Mouse (Mus musculus): ENCODE measurements around the gene Rbm20.
A peak's percentile ranks its signal among the peaks of the same experiment; 100 is the strongest.

Rbm20 gene

GRCm38 (mm10) chr19:53717364-53717763, 40.3 kb downstream of the Rbm20 start:
- DNase-seq (ENCODE audit: low spot score) = no peak

- no peak for DNase-seq (ENCODE audit: low spot score)
These were observed 45.1 kb downstream of the Rbm20 start for GRCm38 (mm10) chr19:53722186-53722585.

GRCm38 (mm10) chr19:53724053-53724452, 46.9 kb downstream of the Rbm20 start:
- DNase-seq (ENCODE audit: low spot score) = no peak

- DNase-seq (ENCODE audit: low spot score) = no peak
These were observed 49.2 kb downstream of the Rbm20 start for GRCm38 (mm10) chr19:53726340-53726739.

DNA sequence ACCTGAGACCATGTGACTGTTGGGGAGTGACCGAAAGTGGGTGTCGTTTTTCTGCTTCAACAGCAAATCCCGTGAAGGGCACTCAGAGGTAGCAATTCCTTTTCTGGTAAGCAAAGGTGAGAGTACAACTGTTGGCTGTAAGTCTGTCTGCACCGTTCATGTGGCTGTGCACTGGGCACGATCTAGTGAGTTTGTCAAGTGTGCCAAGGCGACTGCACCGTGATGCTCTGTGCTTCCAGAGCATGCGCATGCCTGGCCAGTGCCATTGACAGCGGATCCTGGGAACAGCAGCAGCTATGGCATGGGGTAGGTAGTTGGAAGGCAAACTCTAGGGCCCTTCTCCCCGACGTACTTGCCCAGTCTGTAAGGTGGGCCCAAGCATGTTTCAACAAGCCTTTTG, 49.6 kb downstream of the Rbm20 start:
- no peak for DNase-seq (ENCODE audit: low spot score)

DNA sequence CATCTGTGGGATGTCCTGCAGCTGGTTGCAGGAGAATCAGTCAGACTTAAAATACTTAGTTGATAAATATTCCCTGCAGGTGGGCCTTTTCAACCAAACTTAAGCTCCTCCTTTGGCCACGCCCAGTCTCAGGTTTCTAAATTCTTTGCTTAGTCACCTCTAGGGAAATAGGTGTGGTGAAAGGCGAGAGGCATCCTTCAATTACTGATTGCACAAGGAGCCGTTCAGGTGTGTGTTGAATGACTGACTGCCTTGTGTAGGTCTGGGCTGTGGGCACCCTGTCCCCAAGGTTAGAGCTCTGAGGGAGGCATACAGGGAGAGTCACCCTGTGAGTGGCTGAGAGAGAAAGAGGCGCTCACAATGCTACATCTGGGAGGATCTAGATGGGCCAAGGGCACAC, 50.2 kb downstream of the Rbm20 start:
- no peak for DNase-seq (ENCODE audit: low spot score)

GRCm38 (mm10) chr19:53727886-53728669, 51.0 kb downstream of the Rbm20 start:
- DNase-seq (ENCODE audit: low spot score) = no peak

GRCm38 (mm10) chr19:53729919-53730318, 52.8 kb downstream of the Rbm20 start:
- peak; percentile 24 for DNase-seq (ENCODE audit: low spot score)

- peak; percentile 87 for DNase-seq (ENCODE audit: low spot score)
These were observed 54.7 kb downstream of the Rbm20 start for GRCm38 (mm10) chr19:53731761-53732201.

DNA sequence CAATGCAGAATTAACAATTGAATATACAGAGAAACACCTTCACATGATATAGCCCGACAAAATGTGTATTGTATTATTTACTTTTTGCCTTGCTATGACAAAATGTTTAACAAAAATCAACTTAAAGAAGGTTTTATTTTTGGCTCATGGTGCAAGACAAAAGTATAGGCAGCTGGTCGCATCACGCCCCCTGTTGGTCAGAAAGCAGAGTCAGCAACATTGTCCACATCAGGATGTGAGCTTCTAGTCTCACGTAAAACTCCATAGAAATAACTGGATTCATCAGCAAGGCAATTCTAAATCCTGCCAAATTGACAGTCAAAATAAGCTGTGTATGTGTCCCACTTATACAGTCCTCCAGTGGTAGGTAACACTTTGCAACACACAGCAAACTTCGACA, 57.7 kb downstream of the Rbm20 start:
- DNase-seq (ENCODE audit: low spot score) = no peak

DNA sequence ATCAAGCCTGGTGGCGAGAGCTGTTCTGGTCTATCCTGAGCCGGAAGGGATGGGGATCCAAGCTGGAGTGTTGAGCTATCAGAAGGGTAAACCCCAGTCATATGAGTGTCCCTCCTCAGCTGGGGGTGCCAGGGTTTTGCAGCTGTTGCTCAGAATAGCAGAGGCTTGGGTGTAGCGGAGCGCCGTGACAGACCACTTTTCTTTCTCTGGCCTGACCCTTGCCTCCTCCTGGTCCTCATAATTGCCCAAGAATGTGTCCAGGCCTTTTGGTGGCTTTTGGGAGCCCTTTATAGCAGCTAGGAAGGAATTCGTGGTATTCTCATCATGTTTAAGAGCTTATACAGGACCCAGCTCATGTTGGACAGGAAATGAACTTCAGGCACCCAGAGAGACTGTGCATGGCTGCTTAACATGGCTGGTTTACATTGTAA, 61.6 kb downstream of the Rbm20 start:
- DNase-seq (ENCODE audit: low spot score) = no peak

GRCm38 (mm10) chr19:53739570-53740266, 62.6 kb downstream of the Rbm20 start:
- no peak for DNase-seq (ENCODE audit: low spot score)

DNA sequence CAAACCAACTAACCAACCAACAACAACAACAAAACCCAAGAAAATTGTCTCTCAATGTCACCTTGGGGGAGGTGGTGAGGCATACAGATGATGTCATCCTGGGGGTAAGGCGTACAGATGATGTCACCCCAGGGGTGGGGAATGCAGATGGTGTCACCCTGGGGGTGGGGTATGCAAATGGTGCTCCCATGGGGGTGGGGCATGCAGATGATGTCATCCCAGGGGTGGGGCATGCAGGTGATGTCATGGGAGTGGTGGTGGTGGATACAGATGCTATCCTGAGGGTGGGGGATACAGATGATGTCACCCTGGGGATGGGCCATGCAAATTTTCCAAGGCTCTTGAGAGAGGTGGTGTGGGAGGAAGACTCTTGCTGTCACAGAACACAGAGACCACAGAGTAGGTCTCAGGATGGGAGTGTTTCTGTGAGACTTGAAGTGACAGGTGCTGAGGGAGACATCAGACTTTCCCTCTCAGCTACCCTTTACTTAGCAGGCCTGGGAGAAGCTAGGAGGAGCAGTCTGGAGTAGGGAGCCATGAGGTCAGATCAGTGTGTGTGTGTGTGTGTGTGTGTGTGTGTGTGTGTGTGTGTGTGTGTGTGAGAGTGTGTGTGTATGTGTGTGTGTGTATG, 63.8 kb downstream of the Rbm20 start:
- DNase-seq (ENCODE audit: low spot score) = peak; percentile 72

- DNase-seq (ENCODE audit: low spot score) = peak; percentile 46
These were observed 64.8 kb downstream of the Rbm20 start for GRCm38 (mm10) chr19:53741902-53742301.

GRCm38 (mm10) chr19:53745354-53745753, 68.2 kb downstream of the Rbm20 start:
- DNase-seq (ENCODE audit: low spot score) = no peak

GRCm38 (mm10) chr19:53746116-53746515, 69.0 kb downstream of the Rbm20 start:
- DNase-seq (ENCODE audit: low spot score) = no peak

DNA sequence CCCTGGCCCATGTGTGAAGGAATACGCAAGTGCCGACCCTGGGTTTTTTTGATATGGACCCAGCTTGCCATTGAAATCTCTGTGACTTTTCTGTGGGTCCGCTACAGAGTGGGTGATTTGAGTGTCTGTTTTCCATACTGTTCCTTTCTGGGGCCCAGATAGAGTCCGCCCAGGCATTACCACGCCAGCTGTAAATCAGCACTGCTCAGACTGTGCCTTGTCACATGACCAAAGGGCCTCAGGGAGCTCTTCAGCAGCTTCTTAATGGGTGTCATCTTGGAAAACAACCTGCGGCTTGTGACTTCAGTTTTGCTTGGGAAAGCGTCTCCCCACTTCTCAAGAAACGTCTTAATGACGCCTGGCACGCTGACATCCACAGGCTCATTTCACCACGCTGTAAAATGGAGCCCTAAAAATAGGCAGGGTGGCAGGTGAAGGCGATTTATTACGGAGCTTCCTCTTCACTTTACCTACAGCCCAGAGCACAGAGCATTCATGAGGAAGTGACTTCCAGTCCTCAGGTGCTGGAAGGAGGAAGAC, 71.2 kb downstream of the Rbm20 start:
- no peak for DNase-seq (ENCODE audit: low spot score)

- DNase-seq (ENCODE audit: low spot score) = no peak
These were observed 72.2 kb downstream of the Rbm20 start for GRCm38 (mm10) chr19:53749326-53749725.

DNA sequence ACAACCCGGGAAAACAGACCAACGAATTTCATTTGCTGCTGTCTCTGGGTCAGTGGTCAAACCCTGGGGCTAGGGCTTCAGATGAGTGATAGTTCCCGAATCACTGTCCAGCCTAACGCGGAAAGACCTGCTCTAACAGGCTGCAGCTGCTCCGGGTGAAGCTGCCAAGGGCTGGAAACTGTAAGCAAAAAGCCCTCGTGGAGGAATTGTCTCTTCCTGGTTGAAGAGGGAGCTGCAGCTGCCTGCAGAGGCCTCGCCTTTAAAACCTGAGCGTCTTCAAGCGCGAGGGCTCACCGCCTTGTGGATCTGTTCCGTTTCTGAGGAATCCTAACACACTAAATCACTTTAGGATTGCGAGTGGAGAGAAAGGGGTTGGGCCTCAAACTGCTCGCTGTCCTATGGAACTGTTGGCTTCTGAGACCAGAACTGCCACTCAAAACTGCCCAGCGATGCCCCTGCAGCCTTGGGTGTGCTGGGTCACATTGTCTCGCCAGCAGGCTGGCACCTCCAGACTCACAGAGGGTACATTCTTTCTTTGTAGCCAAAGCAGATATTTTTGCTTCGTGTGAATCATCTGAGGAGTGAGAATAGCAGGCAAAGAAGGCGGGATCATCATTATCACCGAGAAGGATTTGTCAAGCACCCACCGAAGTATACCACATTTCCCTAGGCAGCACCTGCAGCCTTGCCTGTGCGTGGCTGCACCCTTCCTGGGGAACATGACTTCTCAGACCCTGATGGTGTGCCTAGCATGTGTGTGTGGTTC, 74.5 kb downstream of the Rbm20 start:
- DNase-seq (ENCODE audit: low spot score) = no peak

DNA sequence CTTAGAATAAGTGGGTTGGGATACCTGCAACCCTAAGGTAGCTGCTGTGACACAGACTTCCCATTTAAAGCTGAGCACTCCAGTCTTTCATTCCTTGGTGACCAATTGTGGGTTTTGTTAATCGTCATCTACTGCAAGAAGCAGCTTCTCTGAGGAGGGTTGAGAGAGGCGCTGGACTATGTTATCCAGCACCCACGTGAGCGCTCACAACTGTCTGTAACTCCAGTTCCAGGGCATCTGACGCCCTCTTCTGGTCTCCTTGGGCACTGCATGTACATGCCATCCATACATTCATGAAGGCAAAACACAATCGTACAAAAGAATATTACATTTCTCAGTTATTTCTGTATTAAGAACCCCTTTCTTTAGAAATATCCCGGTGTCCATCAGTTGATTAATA, 75.9 kb downstream of the Rbm20 start:
- DNase-seq (ENCODE audit: low spot score) = no peak

GRCm38 (mm10) chr19:53754421-53754830, 77.3 kb downstream of the Rbm20 start:
- DNase-seq (ENCODE audit: low spot score) = no peak

GRCm38 (mm10) chr19:53755346-53755745, 78.2 kb downstream of the Rbm20 start:
- no peak for DNase-seq (ENCODE audit: low spot score)
